Mouse (Mus musculus): Measurements from ENCODE around the gene Akt3. TPM values are rescaled to one million over a fixed set of nuclear protein-coding genes. Genes with fewer than 3 reads are reported as not detected.

The Akt3 gene
- polyA plus RNA-seq, 1 experiment from 2014 or later: 11.5 TPM

- Histone ChIP-seq H3K4me2 (replicated peaks; ENCODE audit: low read depth, low read length) (no peak overlapping the region), H3K36me3 (ENCODE audit: control insufficient read depth, insufficient read depth, low read length) (no peaks in the 10 kb centered on the region), H3K4me1 (ENCODE audit: control insufficient read depth, insufficient read depth, low read length) (peaks cover 18% of the 10 kb centered on the region; the same call in 1 of the 2 replicates), H3K9me3 (ENCODE audit: control insufficient read depth, low read depth, low read length) (no peaks in the 10 kb centered on the region), H3K4me3 (ENCODE audit: low read depth, low read length) (no peak overlapping the region), H3K9ac (replicated peaks; ENCODE audit: low read depth, low read length) (no peak overlapping the region), H3K27ac (ENCODE audit: low read length) (no peak overlapping the region), H3K27me3 (ENCODE audit: control insufficient read depth, insufficient read depth, low read length) (no peaks in the 10 kb centered on the region)
- ATAC-seq (ENCODE audit: insufficient number of reproducible peaks, insufficient read depth, low FRiP score, low read depth): no peak
- 100% methylated on average over 1 of the region's 1 CpGs for WGBS
Observed at GRCm38 (mm10) chr1:177018750-177019149, 239.3 kb downstream of the Akt3 start.

GRCm38 (mm10) chr1:177016729-177017128 lies 241.3 kb downstream of the Akt3 start:
- Histone ChIP-seq H3K27ac (ENCODE audit: low read length) (no peak overlapping the region; the same call in 1 of the 2 replicates), H3K9ac (replicated peaks; ENCODE audit: low read depth, low read length) (no peak overlapping the region), H3K9me3 (ENCODE audit: control insufficient read depth, low read depth, low read length) (no peaks in the 10 kb centered on the region), H3K27me3 (ENCODE audit: control insufficient read depth, insufficient read depth, low read length) (no peaks in the 10 kb centered on the region), H3K4me3 (ENCODE audit: low read depth, low read length) (no peak overlapping the region), H3K4me1 (ENCODE audit: control insufficient read depth, insufficient read depth, low read length) (peaks cover 18% of the 10 kb centered on the region; the same call in 1 of the 2 replicates), H3K4me2 (replicated peaks; ENCODE audit: low read depth, low read length) (no peak overlapping the region), H3K36me3 (ENCODE audit: control insufficient read depth, insufficient read depth, low read length) (no peaks in the 10 kb centered on the region)
- no peak for ATAC-seq (ENCODE audit: insufficient number of reproducible peaks, insufficient read depth, low FRiP score, low read depth)
- 73% methylated on average over 2 of the region's 2 CpGs for WGBS

GRCm38 (mm10) chr1:177015917-177016316 lies 242.1 kb downstream of the Akt3 start:
- Histone ChIP-seq H3K36me3 (ENCODE audit: control insufficient read depth, insufficient read depth, low read length) (no peaks in the 10 kb centered on the region), H3K4me3 (ENCODE audit: low read depth, low read length) (no peak overlapping the region), H3K4me2 (replicated peaks; ENCODE audit: low read depth, low read length) (no peak overlapping the region), H3K27ac (ENCODE audit: low read length) (peak overlapping the region; percentile 27; the same call in 1 of the 2 replicates), H3K27me3 (ENCODE audit: control insufficient read depth, insufficient read depth, low read length) (no peaks in the 10 kb centered on the region), H3K4me1 (ENCODE audit: control insufficient read depth, insufficient read depth, low read length) (peaks cover 18% of the 10 kb centered on the region; the same call in 1 of the 2 replicates), H3K9ac (replicated peaks; ENCODE audit: low read depth, low read length) (no peak overlapping the region), H3K9me3 (ENCODE audit: control insufficient read depth, low read depth, low read length) (no peaks in the 10 kb centered on the region)
- ATAC-seq (ENCODE audit: insufficient number of reproducible peaks, insufficient read depth, low FRiP score, low read depth): no peak
- 55% methylated on average over 3 of the region's 3 CpGs for WGBS

- H3K9ac ChIP-seq (replicated peaks; ENCODE audit: low read depth, low read length): no peak overlapping the region
- peaks cover 19% of the 10 kb centered on the region for H3K4me1 ChIP-seq (ENCODE audit: control insufficient read depth, insufficient read depth, low read length)
- no peaks in the 10 kb centered on the region for H3K9me3 ChIP-seq (ENCODE audit: control insufficient read depth, low read depth, low read length)
- peak; percentile 48; the same call in 1 of the 2 replicates for ATAC-seq (ENCODE audit: insufficient number of reproducible peaks, insufficient read depth, low FRiP score, low read depth)
- H3K36me3 ChIP-seq (ENCODE audit: control insufficient read depth, insufficient read depth, low read length): no peaks in the 10 kb centered on the region
- H3K4me3 ChIP-seq (ENCODE audit: low read depth, low read length): no peak overlapping the region
- no peaks in the 10 kb centered on the region for H3K27me3 ChIP-seq (ENCODE audit: control insufficient read depth, insufficient read depth, low read length)
- 54% methylated on average over 6 of the region's 6 CpGs for WGBS
- peak overlapping the region; percentile 45; the same call in 1 of the 2 replicates for H3K27ac ChIP-seq (ENCODE audit: low read length)
- H3K4me2 ChIP-seq (replicated peaks; ENCODE audit: low read depth, low read length): no peak overlapping the region
Observed at GRCm38 (mm10) chr1:177014921-177015439, 243.0 kb downstream of the Akt3 start.

- H3K4me3 ChIP-seq (ENCODE audit: low read depth, low read length): no peak overlapping the region
- no peaks in the 10 kb centered on the region for H3K36me3 ChIP-seq (ENCODE audit: control insufficient read depth, insufficient read depth, low read length)
- no peaks in the 10 kb centered on the region for H3K27me3 ChIP-seq (ENCODE audit: control insufficient read depth, insufficient read depth, low read length)
- H3K9me3 ChIP-seq (ENCODE audit: control insufficient read depth, low read depth, low read length): no peaks in the 10 kb centered on the region
- peaks cover 23% of the 10 kb centered on the region for H3K4me1 ChIP-seq (ENCODE audit: control insufficient read depth, insufficient read depth, low read length)
- no peak overlapping the region for H3K4me2 ChIP-seq (replicated peaks; ENCODE audit: low read depth, low read length)
- H3K9ac ChIP-seq (replicated peaks; ENCODE audit: low read depth, low read length): no peak overlapping the region
- peak overlapping the region; percentile 45; the same call in 1 of the 2 replicates for H3K27ac ChIP-seq (ENCODE audit: low read length)
- no peak; the same call in 1 of the 2 replicates for ATAC-seq (ENCODE audit: insufficient number of reproducible peaks, insufficient read depth, low FRiP score, low read depth)
- WGBS: 27% methylated on average over 2 of the region's 2 CpGs
Observed at GRCm38 (mm10) chr1:177014346-177014745, 243.7 kb downstream of the Akt3 start.

GRCm38 (mm10) chr1:177013776-177014175 lies 244.2 kb downstream of the Akt3 start:
- no peak for ATAC-seq (ENCODE audit: insufficient number of reproducible peaks, insufficient read depth, low FRiP score, low read depth)
- no peaks in the 10 kb centered on the region for H3K9me3 ChIP-seq (ENCODE audit: control insufficient read depth, low read depth, low read length)

GRCm38 (mm10) chr1:177013313-177013712 lies 244.7 kb downstream of the Akt3 start:
- H3K4me3 ChIP-seq (ENCODE audit: low read depth, low read length): no peak overlapping the region
- peaks cover 26% of the 10 kb centered on the region for H3K4me1 ChIP-seq (ENCODE audit: control insufficient read depth, insufficient read depth, low read length)
- no peaks in the 10 kb centered on the region for H3K9me3 ChIP-seq (ENCODE audit: control insufficient read depth, low read depth, low read length)
- no peak overlapping the region for H3K4me2 ChIP-seq (replicated peaks; ENCODE audit: low read depth, low read length)
- no peak overlapping the region for H3K27ac ChIP-seq (ENCODE audit: low read length)
- WGBS: 88% methylated on average over 1 of the region's 1 CpGs
- ATAC-seq (ENCODE audit: insufficient number of reproducible peaks, insufficient read depth, low FRiP score, low read depth): no peak
- H3K27me3 ChIP-seq (ENCODE audit: control insufficient read depth, insufficient read depth, low read length): no peaks in the 10 kb centered on the region
- H3K36me3 ChIP-seq (ENCODE audit: control insufficient read depth, insufficient read depth, low read length): no peaks in the 10 kb centered on the region
- no peak overlapping the region for H3K9ac ChIP-seq (replicated peaks; ENCODE audit: low read depth, low read length)

More at GRCm38 (mm10) chr1:177013776-177014175, 244.2 kb downstream of the Akt3 start:
- peak overlapping the region; percentile 45; the same call in 1 of the 2 replicates for H3K27ac ChIP-seq (ENCODE audit: low read length)
- 76% methylated on average over 3 of the region's 3 CpGs for WGBS
- no peaks in the 10 kb centered on the region for H3K36me3 ChIP-seq (ENCODE audit: control insufficient read depth, insufficient read depth, low read length)
- H3K4me3 ChIP-seq (ENCODE audit: low read depth, low read length): no peak overlapping the region
- no peaks in the 10 kb centered on the region for H3K27me3 ChIP-seq (ENCODE audit: control insufficient read depth, insufficient read depth, low read length)
- H3K9ac ChIP-seq (replicated peaks; ENCODE audit: low read depth, low read length): no peak overlapping the region
- no peak overlapping the region for H3K4me2 ChIP-seq (replicated peaks; ENCODE audit: low read depth, low read length)
- H3K4me1 ChIP-seq (ENCODE audit: control insufficient read depth, insufficient read depth, low read length): peaks cover 26% of the 10 kb centered on the region

- Histone ChIP-seq H3K27ac (ENCODE audit: low read length) (no peak overlapping the region), H3K4me2 (replicated peaks; ENCODE audit: low read depth, low read length) (no peak overlapping the region), H3K9ac (replicated peaks; ENCODE audit: low read depth, low read length) (no peak overlapping the region), H3K9me3 (ENCODE audit: control insufficient read depth, low read depth, low read length) (no peaks in the 10 kb centered on the region), H3K4me1 (ENCODE audit: control insufficient read depth, insufficient read depth, low read length) (peaks cover 26% of the 10 kb centered on the region), H3K27me3 (ENCODE audit: control insufficient read depth, insufficient read depth, low read length) (no peaks in the 10 kb centered on the region), H3K36me3 (ENCODE audit: control insufficient read depth, insufficient read depth, low read length) (no peaks in the 10 kb centered on the region), H3K4me3 (ENCODE audit: low read depth, low read length) (no peak overlapping the region)
- ATAC-seq (ENCODE audit: insufficient number of reproducible peaks, insufficient read depth, low FRiP score, low read depth): no peak
- WGBS: 76% methylated on average over 3 of the region's 3 CpGs
Observed at GRCm38 (mm10) chr1:177012774-177013173, 245.2 kb downstream of the Akt3 start.

- H3K4me2 ChIP-seq (replicated peaks; ENCODE audit: low read depth, low read length): no peak overlapping the region
- H3K4me1 ChIP-seq (ENCODE audit: control insufficient read depth, insufficient read depth, low read length): peaks cover 26% of the 10 kb centered on the region
- no peak overlapping the region for H3K4me3 ChIP-seq (ENCODE audit: low read depth, low read length)
- no peak overlapping the region for H3K9ac ChIP-seq (replicated peaks; ENCODE audit: low read depth, low read length)
- no peaks in the 10 kb centered on the region for H3K36me3 ChIP-seq (ENCODE audit: control insufficient read depth, insufficient read depth, low read length)
- H3K27me3 ChIP-seq (ENCODE audit: control insufficient read depth, insufficient read depth, low read length): no peaks in the 10 kb centered on the region
- 77% methylated on average over 13 of the region's 13 CpGs for WGBS
- H3K9me3 ChIP-seq (ENCODE audit: control insufficient read depth, low read depth, low read length): no peaks in the 10 kb centered on the region
- no peak overlapping the region for H3K27ac ChIP-seq (ENCODE audit: low read length)
- ATAC-seq (ENCODE audit: insufficient number of reproducible peaks, insufficient read depth, low FRiP score, low read depth): no peak
Observed at GRCm38 (mm10) chr1:177011688-177012087, 246.3 kb downstream of the Akt3 start.

All from stomach, embryonic 14.5 days (tissue).